ENCODE assay signal across 7 mouse cellular contexts in genomic region chr2:174295900-174296465, GRCm38 (mm10). TPM values are rescaled to one million over a fixed set of nuclear protein-coding genes. Genes with fewer than 3 reads are reported as not detected.
DNase-seq lines count a peak whose midpoint lies in the region; ATAC-seq and TF ChIP-seq lines count a peak whose summit lies in the region.

No protein-coding gene starts in this region.

- TF ChIP-seq EP300 in liver, embryonic 14.5 days (IDR thresholded peaks at IDR 0.05; ENCODE audit: low read depth): no peak

- peak overlapping the region; percentile 54 for H3K4me3 ChIP-seq in forebrain, embryonic 12.5 days (replicated peaks)
- H3K4me3 ChIP-seq in liver, embryonic 14.5 days (ENCODE audit: insufficient read depth in 1 of 2, low read depth in 2 of 2, low read length in 2 of 2): peak overlapping the region; percentile 67 to 84

- peak overlapping the region; percentile 56 for H3K4me2 ChIP-seq in forebrain, embryonic 12.5 days
- peak overlapping the region; percentile 84 for H3K4me2 ChIP-seq in liver, embryonic 14.5 days (ENCODE audit: low read depth)

- peaks cover 59% of the 10 kb centered on the region for H3K4me1 ChIP-seq in forebrain, embryonic 12.5 days
- H3K4me1 ChIP-seq in liver, embryonic 14.5 days (replicated peaks; ENCODE audit: control insufficient read depth in 2 of 2, insufficient read depth in 2 of 2, low read length in 1 of 2): peaks cover 0 to 10% of the 10 kb centered on the region in 2 experiments; a peak in 2 of 4 replicates

- H3K36me3 ChIP-seq in forebrain, embryonic 12.5 days (replicated peaks): peaks cover 6% of the 10 kb centered on the region; the same call in 1 of the 2 replicates
- H3K36me3 ChIP-seq in liver, embryonic 14.5 days (replicated peaks; ENCODE audit: control insufficient read depth, insufficient read depth, low read depth): no peaks in the 10 kb centered on the region

- peaks cover 60% of the 10 kb centered on the region for H3K9me3 ChIP-seq in forebrain, embryonic 12.5 days
- no peaks in the 10 kb centered on the region; the same call in 1 of the 2 replicates for H3K9me3 ChIP-seq in liver, embryonic 14.5 days (ENCODE audit: control insufficient read depth, low read length)

- peak; percentile 12; the same call in 1 of the 2 replicates for ATAC-seq in forebrain, embryonic 12.5 days (ENCODE audit: low FRiP score)
- ATAC-seq in liver, embryonic 14.5 days (ENCODE audit: insufficient read depth): peak; percentile 10; the same call in 1 of the 2 replicates
- ATAC-seq in megakaryocyte-erythroid progenitor cell, adult 5-6 weeks (replicated peaks; ENCODE audit: low FRiP score, low TSS enrichment, poor library complexity, severe bottlenecking): no peak; the same call in 1 of the 2 replicates

- H3K9ac ChIP-seq in forebrain, embryonic 12.5 days: peak overlapping the region; percentile 47
- peak overlapping the region; percentile 60 for H3K9ac ChIP-seq in liver, embryonic 14.5 days (replicated peaks)

- DNase-seq in thymus, postnatal 14 days: peak; percentile 11
- no peak for DNase-seq in thymus, postnatal 25 days
- DNase-seq in liver, embryonic 14.5 days (ENCODE audit: low read depth in 3 of 3, low spot score in 3 of 3): no peak
- no peak for DNase-seq in adrenal gland, adult (ENCODE audit: inconsistent age in 2 of 2, low spot score in 1 of 2)
- no peak for DNase-seq in urinary bladder, postnatal 14 days (ENCODE audit: low spot score)

- peak overlapping the region; percentile 63; the same call in 1 of the 2 replicates for H3K27ac ChIP-seq in forebrain, embryonic 12.5 days
- peak overlapping the region; percentile 21 for H3K27ac ChIP-seq in liver, embryonic 14.5 days

- 50% methylated on average over 29 of the region's 29 CpGs for WGBS in forebrain, embryonic 12.5 days
- 43% methylated on average over 29 of the region's 29 CpGs for WGBS in liver, embryonic 14.5 days (ENCODE audit: insufficient replicate concordance)

- peak; percentile 34 for TF ChIP-seq CTCF in liver, embryonic 14.5 days (IDR thresholded peaks at IDR 0.05; ENCODE audit: low read depth)

- H3K27me3 ChIP-seq in forebrain, embryonic 12.5 days: peaks cover 45% of the 10 kb centered on the region
- peaks cover 35% of the 10 kb centered on the region for H3K27me3 ChIP-seq in liver, embryonic 14.5 days (ENCODE audit: control insufficient read depth, insufficient read depth, low read length)

RNA-seq across cellular contexts. Expression of gene Gnas, which starts 11.9 kb away (rescaled TPM):
- 1,283 and 1,309 TPM in 2 replicates for polyA plus RNA-seq in forebrain, embryonic 12.5 days (2016; fragmentation: Nextera tagmentation; extraction: Ambion mirVana)
- polyA plus RNA-seq in liver, embryonic 14.5 days (2012; rRNA removed): 231 and 302 TPM in 2 replicates
- 286 and 331 TPM in 2 replicates for polyA plus RNA-seq in liver, embryonic 14.5 days (2014; fragmentation: Nextera tagmentation; extraction: Ambion mirVana)
- 439 and 465 TPM in 2 replicates for total RNA-seq in megakaryocyte-erythroid progenitor cell, adult 5-6 weeks (2014; fragmentation: Nextera tagmentation)
- 227 and 273 TPM in 2 replicates for total RNA-seq in megakaryocyte-erythroid progenitor cell, adult 5-6 weeks (2017)

RNA-seq across cellular contexts. Expression of gene Gm20721, which starts 50.5 kb away (rescaled TPM):
- 7.1 and 7.5 TPM in 2 replicates for polyA plus RNA-seq in forebrain, embryonic 12.5 days (2016; fragmentation: Nextera tagmentation; extraction: Ambion mirVana)
- 0.14 and 0.74 TPM in 2 replicates for polyA plus RNA-seq in liver, embryonic 14.5 days (2012; rRNA removed)
- polyA plus RNA-seq in liver, embryonic 14.5 days (2014; fragmentation: Nextera tagmentation; extraction: Ambion mirVana): 0.64 and 0.88 TPM in 2 replicates
- total RNA-seq in megakaryocyte-erythroid progenitor cell, adult 5-6 weeks (2014; fragmentation: Nextera tagmentation): 0.13 TPM in 1 of 2 replicates, not detected in the other
- 2.7 and 5.7 TPM in 2 replicates for total RNA-seq in megakaryocyte-erythroid progenitor cell, adult 5-6 weeks (2017)
